Mouse (Mus musculus) left cerebral cortex, postnatal 36 days (tissue): ENCODE results near the gene Iscu. TPM values are rescaled to one million over a fixed set of nuclear protein-coding genes. Genes with fewer than 3 reads are reported as not detected.
"Not testable (repeated sequence)": the region's sequence is repeated elsewhere in the genome, so short reads cannot be mapped to it uniquely, and the experiment has no call there.

Experiments used
- DNase-seq, 2 experiments: peaks; one replicate each; pipeline ENCODE4 v3.0.0; 2021 to 2022; ENCODE audit warnings: low spot score in 2 of 2, mixed read lengths in 1 of 2
- intact Hi-C: fragments of 180-260 bp; cut with DNase I; formaldehyde crosslinking; loops from one replicate; pipeline ENCODE4 v1.15.1; 2025
- total RNA-seq, 2 experiments: library from RNA; stranded (reverse); gene quantifications; 2 replicates each; pipeline ENCODE4 v1.2.3; 2021

The Iscu gene
- total RNA-seq, 2 experiments from 2014 or later, result 121 to 134 TPM

DNA sequence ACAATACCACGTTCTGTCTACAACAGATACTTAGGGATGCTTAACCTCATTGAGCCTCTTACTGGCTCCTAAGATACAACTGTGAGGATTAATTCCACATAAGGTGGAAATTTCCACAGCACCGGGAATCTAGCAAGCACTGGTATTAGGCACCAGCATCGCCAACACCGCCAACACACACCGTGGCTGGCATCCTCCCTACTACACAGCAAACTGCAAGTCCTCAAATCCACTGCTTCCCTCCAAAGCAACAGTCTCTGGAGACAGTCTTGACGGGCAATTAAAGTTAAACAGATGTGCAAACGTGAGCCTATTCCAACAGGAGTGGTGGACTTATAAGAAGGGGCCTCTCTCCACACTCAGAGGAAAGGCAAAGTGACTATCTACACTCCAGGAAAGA, 8.7 kb downstream of the Iscu start:
- intact Hi-C loops, result no loop called here
- DNase-seq, result no peak

DNA sequence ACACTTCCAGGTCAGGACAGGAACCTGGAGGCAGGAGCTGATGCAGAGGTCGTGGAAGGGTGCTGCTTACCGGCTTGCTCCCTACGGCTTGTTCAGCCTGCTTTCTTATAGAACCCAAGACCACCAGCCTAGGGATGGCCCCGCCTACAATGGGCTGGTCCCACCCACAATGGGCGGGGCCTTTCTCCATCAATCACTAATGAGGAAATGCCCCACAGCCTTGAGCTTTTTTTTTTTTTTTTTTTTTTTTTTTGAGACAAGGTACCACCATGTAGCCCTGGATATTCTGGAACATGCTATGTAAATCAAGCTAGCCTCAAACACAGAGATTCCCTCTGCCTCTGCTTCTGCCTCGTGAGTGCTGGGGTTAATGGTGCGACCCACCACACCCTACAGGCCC, 9.3 kb downstream of the Iscu start:
- no peak for DNase-seq
- intact Hi-C loops, result no loop called here

DNA sequence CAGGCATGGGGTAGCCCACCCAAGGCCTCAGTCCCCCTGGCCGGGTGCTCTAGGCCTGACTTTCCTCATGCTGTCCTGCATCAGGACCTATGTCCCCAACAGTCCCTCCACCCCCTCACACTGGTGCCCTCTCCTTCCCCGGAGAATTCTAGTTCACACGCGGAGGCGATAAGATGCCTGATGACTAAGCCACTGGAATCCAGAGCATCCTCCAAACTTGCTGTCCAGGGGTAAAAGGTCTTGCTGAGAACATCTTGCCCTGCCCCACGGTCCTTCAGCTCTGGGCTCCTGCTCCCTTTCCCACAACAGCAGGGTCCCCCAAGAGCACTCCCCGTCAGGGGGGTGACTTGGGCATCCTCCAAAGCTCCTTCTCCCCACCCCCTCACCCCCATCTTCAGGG, 10.1 kb downstream of the Iscu start:
- intact Hi-C loops, result no loop called here
- no peak for DNase-seq

DNA sequence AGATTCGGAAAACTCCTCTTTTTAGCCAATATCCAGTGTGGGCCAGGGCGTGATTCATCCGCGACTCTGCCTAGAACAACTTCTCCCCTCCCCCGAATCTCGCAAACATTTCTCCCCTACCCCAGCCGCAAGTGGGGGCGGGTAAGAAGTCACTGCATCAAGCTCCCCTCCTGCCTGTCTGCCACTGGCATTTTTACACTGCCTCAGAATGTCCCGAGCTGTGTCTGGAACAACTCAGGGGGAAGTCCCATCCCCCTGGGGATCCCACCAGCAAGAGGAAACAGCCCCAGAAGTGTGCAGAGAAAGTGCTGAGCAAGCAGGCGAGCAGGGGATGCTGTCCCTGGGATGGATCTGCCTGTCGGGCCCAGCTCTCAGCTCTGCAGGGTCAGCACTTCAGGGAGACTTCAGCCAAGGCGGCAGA, 11.0 kb downstream of the Iscu start:
- intact Hi-C loops, result no loop called here
- DNase-seq, result peak in 1 of 2 experiments; percentile 42

DNA sequence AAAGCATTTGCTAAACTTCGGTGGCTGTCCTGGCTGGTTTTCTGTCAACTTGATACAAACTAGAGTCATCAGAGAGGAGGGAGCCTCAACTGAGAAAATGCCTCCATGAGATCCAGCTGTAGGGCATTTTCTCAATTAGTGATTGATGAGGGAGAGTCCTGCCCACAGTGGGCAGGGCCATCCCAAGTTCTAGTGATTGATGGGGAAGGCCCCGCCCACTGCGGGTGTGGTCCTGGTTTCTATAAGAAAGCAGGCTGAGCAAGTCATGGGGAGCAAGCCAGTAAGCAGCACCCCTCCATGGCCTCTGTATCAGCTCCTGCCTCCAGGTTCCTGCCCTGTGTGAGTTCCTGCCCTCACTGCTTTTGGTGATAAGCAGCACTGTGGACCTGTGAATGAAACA, 11.6 kb downstream of the Iscu start:
- intact Hi-C loops, DNase-seq: not testable (repeated sequence)

DNA sequence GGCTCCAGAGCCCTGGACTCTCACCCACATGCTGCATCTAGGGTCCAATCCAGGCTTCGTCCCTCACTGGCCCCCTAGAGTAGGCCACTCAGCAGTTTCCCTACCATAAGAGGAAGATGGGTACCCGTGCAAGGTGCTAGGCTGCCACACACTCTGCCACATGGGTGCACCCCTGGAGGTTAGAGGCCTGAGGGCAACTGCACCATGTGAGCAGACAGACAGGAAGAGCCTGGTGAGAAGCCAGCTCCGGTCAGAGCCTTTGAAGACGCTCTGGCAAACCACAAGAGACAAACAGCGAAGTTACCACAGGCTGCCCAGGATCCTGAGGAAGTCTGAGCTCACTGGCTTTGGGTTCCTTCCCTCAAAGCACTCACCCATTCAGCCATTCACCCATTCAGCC, 14.4 kb downstream of the Iscu start:
- intact Hi-C loops, result no loop called here
- no peak for DNase-seq

DNA sequence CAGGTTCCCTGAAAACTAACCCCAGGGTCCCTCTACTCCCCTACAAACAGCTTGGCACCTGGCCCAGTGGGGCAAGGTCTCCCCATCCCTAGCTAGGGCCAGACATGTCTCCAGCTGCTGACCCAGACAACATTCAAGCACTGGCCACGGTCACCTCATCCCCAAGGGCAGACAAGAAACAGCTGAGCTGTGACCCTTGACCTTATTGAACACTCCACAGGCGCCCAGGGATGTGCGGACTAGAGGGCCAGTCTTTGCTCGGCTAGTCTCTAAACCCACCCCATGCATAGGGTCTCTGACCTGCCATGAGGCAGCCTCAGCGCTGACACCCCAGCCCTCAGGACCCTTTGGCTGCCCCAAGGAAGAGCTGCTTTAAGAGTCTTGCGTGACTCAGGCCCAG, 16.1 kb downstream of the Iscu start:
- intact Hi-C loops, result no loop called here
- DNase-seq, result no peak

DNA sequence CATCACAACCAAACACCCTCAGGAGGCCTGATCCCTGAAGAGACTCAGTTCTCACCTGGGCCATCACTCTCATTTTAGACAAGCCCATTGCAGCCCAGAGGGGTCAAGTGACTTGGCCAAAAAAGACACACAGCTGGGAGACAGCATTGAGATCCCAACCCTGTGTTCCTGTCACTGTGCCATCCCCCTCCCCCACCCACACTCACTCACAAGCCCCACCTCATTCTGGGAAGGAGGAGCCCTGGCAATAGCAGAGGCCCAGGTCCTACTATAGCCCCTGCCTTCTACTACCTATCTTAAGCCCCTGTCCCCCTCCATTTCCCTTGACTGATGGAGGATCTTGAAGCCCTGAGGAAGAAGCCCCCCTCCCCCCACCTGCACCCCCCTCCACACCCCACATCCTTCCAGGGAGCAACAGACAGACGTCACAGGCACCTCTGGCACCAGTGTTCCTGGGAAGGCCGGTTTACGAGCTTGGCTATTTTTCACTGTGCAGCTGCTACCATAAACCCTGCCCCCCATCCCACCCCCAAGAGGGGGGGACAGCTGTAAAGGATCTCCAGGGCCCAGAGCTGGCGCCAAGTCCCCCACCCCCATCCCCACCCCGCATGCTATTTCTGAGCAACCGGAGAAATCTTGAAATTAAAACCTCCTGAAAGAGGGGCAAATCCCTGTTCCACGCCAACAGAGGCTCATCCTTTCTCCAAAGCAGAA, 16.7 kb downstream of the Iscu start:
- intact Hi-C loops, result no loop called here
- no peak for DNase-seq

DNA sequence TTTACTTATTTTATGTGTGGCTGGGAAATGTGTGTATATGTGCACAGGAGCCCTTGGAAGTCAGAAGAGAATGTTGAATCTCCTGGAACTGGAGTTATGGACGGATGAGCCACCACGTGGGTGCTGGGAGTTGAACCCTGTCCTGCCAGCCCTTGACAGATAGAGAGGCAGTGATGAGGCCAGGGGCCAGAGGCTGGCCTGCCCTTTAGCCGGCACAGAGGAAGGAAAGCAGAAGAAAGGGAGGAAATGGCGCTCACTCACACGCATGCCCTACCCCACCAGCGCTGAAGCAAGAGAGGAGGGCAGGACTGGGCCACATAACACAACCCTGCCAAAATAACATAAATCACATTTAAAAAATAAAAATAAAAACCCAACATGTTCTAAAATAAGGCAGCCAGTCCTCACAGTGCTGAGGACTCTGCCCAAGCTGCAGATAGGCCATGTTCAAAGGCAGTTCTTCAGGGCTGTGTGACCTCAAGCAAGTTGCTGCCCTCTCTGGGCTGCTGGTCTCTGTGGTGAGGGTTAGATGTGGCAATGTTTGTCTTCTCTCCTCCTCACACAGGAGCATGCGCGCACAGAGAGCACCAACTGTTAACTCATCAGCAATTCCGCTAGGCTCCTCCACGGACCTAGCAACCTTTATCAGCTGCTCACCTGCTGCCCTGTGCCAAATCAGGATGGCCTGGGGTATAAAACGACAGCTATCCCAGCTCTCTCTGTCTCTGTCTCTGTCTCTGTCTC, 18.1 kb downstream of the Iscu start:
- DNase-seq, result no peak
- intact Hi-C loops, result no loop called here

DNA sequence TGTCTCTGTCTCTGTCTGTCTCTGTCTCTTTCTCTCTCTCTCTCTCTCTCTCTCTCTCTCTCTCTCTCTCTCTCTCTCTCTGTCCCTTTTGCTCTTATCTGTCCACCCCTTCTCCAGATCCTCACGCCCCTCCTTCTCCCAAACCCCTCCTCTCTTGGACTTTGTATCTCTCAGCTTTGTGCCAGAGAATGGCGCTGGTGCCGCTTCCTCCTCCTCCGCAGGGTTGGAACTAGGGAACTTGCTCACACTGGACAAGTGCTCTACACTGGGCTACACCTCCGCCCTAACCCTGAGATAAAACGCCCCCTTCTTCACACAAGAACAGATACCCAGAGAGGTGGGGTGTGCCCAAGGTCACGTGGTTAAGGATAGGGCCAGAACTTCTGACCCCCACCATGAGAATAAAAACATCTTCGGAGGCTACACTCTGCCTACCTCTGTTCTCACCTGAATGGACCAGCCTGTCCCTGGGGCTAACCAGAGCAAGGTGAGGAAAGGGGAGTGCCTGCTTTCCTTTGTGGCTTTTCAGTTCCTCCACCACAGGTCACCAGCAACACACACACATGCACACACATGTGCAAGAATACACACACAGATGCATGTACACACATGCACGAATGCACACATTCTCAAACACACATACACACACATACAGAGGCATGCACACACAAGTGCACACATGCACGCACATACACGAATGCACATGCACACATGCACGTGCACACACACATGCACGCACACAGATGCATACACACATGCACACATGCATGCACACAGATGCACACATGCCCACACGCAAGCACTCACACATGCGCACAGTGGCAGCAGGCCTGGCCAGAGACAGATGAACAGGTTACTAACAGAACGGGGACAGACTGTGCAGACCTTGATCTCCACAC, 18.9 kb downstream of the Iscu start:
- intact Hi-C loops, result no loop called here
- no peak for DNase-seq

DNA sequence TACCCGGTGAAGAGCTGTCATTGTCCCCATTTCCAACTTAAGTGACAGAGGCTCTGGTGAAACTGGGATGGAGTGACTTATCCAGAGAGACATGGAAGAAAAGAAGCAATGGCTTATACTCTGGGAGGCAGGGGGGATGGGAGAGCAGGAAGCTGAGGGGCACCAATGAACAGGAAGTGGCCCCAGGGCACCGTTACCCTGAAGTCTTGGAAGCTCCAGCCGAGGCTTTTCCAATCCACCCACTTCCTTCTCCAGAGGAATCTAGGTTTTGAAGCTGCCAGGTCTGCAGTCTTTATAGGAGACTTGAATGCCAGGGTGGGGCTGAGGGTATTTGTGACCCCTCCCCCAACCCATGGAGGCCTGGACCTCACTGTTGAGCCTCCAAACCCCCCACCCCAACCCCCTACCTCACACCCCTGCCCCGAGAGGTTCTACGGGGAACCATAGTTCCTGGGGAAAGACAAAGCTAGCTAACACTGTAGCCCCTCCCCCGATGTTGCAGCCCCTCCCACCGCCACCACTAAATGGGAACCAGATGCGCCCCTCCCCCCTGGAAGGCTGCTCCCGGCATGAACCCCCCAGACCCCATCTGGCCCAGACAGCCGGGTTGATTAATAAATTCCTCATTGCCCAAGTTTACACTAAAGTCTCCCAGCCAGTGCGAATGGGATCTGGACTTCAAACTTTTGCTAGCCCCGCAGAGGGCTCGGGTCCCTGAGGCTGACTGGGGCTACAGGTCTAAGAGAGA, 24.0 kb downstream of the Iscu start:
- intact Hi-C loops, result no loop called here
- no peak for DNase-seq

DNA sequence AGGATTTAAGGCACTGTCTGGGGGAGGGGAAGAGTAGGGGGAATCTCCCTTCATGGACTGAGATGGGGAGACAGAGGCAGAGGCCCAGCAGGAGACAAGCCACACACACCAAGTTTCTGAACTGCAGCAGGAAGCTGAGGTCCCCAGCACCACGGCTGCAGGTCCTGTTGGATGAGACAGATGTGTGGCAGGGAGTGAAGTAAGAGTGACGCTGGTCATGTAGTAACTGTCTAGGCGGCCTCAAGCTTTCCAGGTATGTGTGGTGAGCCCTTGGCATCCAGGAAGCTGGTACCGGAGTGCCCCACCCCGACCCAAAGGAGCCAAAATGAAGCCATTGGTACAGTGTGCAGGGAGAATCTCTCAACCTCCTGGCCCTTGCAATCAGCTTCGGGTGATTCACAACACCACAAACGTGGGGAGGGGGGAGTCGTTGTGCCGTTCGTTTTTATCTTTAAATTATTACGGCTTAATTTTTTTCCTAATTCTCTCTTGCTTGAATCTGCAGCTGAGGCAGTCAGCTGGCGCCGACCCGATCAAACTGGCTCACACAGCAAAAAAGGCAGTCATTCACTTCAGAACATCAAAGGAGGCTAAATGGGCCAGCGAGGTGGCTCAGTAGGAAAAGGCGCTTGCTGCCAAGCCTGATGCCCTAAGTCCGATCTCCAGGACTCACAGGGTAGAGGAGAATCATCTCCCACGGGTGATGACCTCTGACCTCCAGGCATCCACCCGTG, 24.8 kb downstream of the Iscu start:
- no peak for DNase-seq
- intact Hi-C loops, result no loop called here

DNA sequence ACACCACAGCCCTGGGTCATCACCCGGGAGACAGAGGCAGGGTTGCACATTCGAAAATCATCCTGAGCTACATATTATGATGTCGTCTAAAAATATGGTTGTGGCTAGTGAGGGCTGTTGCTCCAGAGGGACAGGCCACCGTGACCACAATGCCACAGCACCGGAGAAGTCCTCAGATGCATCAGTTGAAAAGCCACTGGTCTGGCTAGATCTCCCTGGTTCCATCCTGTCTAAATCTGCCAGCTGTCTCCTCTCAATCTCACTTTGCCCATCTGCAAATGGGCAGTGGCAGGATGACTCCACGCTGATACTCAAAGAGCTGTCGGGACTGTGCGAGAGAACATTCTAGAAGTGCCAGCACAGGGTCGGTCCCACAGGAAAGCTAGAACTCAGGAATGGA, 26.0 kb downstream of the Iscu start:
- intact Hi-C loops, result no loop called here
- DNase-seq, result no peak

DNA sequence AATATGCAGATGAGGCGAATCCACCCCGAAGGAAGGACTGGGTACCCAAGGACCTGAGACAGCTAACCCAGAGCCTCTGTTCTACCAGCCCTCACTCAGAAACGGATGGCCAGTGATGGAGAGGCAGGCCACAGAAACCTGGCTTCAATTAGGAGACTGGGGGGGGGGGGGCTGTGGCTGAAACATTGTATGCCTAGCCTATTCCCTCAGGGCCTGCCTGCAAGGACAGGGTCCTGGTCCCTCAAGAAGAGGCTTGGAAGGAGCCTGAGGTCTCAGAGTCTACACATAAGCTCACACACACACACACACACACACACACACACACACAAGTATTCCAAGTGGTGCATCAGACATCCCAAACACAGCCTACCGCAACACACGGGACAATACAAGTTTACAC, 27.1 kb downstream of the Iscu start:
- no peak for DNase-seq
- intact Hi-C loops, result no loop called here

DNA sequence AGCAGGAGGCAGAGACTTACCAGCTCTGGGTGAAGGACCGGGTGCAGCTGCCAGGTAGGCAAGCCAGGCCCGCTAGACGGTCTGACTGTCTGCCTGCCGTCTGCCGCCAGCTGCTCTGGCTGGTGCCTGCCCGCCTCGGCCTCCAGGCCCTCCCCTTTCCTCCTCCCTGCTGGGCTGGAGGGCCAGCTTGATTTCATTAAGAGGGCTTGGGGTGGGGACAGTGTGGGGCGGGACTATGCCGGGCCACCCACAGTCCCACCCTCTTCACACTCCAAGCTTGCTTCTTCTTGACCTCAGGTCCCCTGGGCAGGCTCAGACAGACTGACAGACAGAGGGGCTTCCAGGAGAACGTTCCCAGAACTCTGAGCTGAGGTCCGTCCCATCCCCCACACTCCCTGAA, 27.7 kb downstream of the Iscu start, which contains the start of gene Tmem119:
Gene Tmem119 (minus strand): TSS at position 237 of the 400 bp plus-strand sequence.
- DNase-seq, result no peak
- intact Hi-C loops, result no loop called here

DNA sequence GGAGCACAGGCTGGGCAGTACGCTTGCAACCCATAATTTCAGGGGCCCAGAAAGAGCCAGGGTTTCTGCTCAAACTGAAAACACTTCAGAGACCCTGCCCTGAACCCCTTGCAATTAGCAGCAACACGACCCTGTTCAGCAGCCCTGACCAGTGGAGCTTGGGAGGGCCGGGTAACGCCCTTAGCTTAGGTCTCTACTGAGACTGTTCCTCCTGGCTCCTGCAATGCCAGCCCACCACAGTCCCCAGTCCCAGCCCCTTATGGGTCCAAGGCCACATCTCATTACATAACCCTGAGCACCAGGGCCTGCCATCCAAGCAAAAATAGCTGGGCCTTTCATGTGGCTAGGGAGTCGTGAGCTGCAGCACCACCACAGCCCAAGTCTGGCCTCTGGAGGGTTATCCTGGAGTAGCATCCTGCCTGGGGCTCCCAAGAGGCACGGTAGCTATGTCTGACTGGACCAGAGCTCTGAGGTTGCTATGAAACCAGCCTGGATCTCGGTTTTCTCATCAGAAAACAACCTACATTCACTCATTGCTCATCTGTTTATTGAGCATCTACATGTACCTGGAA, 31.9 kb downstream of the Iscu start:
- intact Hi-C loops, result no loop called here
- DNase-seq, result no peak

DNA sequence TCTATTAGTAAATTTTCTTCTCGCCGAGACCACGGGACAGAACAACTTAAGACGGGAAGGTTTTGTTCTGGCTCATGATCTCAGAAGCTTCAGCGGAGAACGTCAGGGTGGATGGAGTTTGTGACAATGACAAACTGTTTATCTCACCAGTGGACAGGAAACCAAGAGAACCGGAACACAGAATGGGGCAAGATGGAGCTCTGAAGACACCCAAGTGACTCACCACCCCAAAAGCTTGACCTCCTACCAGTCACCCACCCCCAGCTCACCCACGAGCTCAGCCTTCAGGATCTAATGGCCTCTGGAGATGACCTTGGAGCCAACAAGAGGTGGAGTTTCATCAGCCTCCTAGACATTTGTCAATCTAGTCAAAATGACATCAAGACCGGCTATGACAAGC, 32.8 kb downstream of the Iscu start:
- intact Hi-C loops, result no loop called here
- DNase-seq, result no peak

DNA sequence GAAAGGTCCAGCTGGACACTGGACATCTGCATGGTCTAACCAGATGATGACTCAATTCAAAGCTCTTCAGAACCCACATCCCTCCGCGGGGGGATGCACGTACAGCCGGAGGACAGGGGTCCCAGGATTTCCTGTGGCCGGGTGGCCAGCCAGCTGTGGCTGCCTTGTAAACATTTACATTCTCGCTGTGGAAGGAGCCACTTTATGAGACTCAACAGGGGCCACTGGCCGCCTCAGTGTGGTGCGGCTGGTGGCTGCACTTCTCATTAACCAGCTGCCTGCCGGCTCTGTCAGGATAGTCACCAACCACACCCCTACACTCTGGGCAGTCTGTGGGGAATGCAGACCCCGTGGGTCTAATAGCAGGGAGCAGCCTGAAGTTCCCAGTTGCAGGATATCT, 33.9 kb downstream of the Iscu start:
- no peak for DNase-seq
- intact Hi-C loops, result no loop called here

DNA sequence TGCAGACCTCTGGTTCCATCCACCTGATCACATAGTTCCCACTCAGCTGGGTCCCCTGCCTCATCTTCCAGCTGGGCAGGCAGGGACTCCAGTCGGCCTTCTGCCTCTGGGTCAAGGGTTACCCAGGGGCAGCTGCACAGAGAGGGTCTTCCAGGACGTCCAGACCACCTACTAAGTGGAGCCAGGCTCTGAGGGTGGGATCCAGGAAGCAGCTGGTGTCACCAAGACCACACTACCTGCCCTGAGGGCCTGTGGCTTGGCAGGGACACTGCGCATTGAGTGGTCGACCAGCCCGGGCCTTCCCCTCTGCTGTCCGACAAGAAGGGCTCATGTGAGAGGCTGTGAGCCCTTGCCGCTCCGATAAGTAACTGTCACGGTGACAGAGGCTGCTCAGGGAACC, 35.2 kb downstream of the Iscu start:
- intact Hi-C loops, result no loop called here
- DNase-seq, result no peak
